Mouse (Mus musculus): ENCODE results near the gene Zbtb32.

DNA sequence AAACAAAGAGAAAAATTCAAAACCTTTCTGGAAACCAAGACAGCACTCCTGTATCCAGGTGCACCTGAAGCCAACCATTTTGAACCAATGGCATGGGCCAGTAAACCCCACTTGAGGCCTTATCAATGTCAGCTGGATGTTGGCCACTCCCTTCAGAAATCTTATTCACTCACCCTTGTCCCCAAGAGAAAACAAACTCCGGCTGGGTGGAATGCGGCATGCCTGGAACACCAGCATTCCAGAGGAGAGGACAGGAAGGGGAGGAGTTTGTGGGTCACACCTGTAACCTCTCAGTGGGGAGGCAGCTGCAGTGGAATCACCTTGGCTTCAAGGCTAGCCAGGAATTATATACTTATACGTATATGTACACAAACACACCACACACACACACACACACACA, 3.9 kb upstream of the Zbtb32 start:
- TF ChIP-seq POLR2A (IDR thresholded peaks at IDR 0.05; ENCODE audit: insufficient read depth, low read length) (no peak), CTCF (IDR thresholded peaks at IDR 0.05; ENCODE audit: low read depth, low read length) (no peak)

Data from ES-Bruce4 (cell line).